ENCODE assay signal across 7 mouse cellular contexts in genomic region chr11:5444599-5445451, GRCm38 (mm10). TPM values are rescaled to one million over a fixed set of nuclear protein-coding genes. Genes with fewer than 3 reads are reported as not detected.
DNase-seq lines count a peak whose midpoint lies in the region; ATAC-seq lines count a peak whose summit lies in the region.

Znrf3 (minus strand) TSS chr11:5444847.

- no peaks in the 10 kb centered on the region for H3K36me3 ChIP-seq in limb, embryonic 10.5 days
- H3K36me3 ChIP-seq in midbrain, embryonic 13.5 days, result no peaks in the 10 kb centered on the region

- 0 out of 2 replicates have a peak, but pooled peaks cover 11% of the 10 kb centered on the region for H3K27me3 ChIP-seq in limb, embryonic 10.5 days (ENCODE audit: low read depth, poor library complexity, severe bottlenecking)
- H3K27me3 ChIP-seq in midbrain, embryonic 13.5 days, result no peaks in the 10 kb centered on the region

- H3K9ac ChIP-seq in midbrain, embryonic 13.5 days (replicated peaks), result peak within 1 kb of the TSS; percentile 81

- WGBS in limb, embryonic 10.5 days, result 7% methylated on average over 103 of the region's 106 CpGs
- WGBS in midbrain, embryonic 13.5 days, result under 1% methylated on average over 73 of the region's 106 CpGs

- peak within 1 kb of the TSS; percentile 95 for H3K27ac ChIP-seq in limb, embryonic 10.5 days
- peak within 1 kb of the TSS; percentile 44; the same call in 1 of the 2 replicates for H3K27ac ChIP-seq in midbrain, embryonic 13.5 days

- H3K9me3 ChIP-seq in limb, embryonic 10.5 days (replicated peaks), result no peaks in the 10 kb centered on the region
- H3K9me3 ChIP-seq in midbrain, embryonic 13.5 days, result no peaks in the 10 kb centered on the region

- peak within 1 kb of the TSS; percentile 97 for H3K4me3 ChIP-seq in limb, embryonic 10.5 days
- peak within 1 kb of the TSS; percentile 84 for H3K4me3 ChIP-seq in midbrain, embryonic 13.5 days (replicated peaks)

- peaks cover 35% of the 10 kb centered on the region for H3K4me1 ChIP-seq in limb, embryonic 10.5 days
- peaks cover 30% of the 10 kb centered on the region for H3K4me1 ChIP-seq in midbrain, embryonic 13.5 days (replicated peaks)

- peak; percentile 89 for DNase-seq in adrenal gland, adult 8-10 months
- DNase-seq in embryo, embryonic 9.5 days (ENCODE audit: extremely low spot score), result peak; percentile 99
- peak; percentile 86 for DNase-seq in kidney, adult 11 months
- DNase-seq in limb, embryonic 10.5 days (ENCODE audit: low spot score), result peak; percentile 98
- peak; percentile 88 for DNase-seq in spleen, adult 12 weeks (ENCODE audit: low spot score)

- peak within 1 kb of the TSS; percentile 95 for H3K4me2 ChIP-seq in midbrain, embryonic 13.5 days (replicated peaks)

- ATAC-seq in granulocyte monocyte progenitor cell, adult 5-6 weeks (replicated peaks; ENCODE audit: poor library complexity, severe bottlenecking), result peak; percentile 91
- ATAC-seq in midbrain, embryonic 13.5 days, result peak; percentile 90

RNA-seq across cellular contexts. Expression of gene Znrf3, which starts in this region (rescaled TPM):
- 10 to 100 TPM; 26.1 to 41.3 (median 36.4) TPM for total RNA-seq in adrenal gland, adult 8-10 months (2022)
- 6.4 and 8.6 TPM in 2 replicates for total RNA-seq in granulocyte monocyte progenitor cell, adult 5-6 weeks (2014; fragmentation: Nextera tagmentation)
- total RNA-seq in granulocyte monocyte progenitor cell, adult 5-6 weeks (2017), result 2.2 TPM in 2 replicates
- polyA plus RNA-seq in limb, embryonic 10.5 days (2016; fragmentation: Nextera tagmentation; extraction: Ambion mirVana), result 12.8 and 12.9 TPM in 2 replicates
- 8.0 and 9.6 TPM in 2 replicates for polyA plus RNA-seq in midbrain, embryonic 13.5 days (2015; fragmentation: Nextera tagmentation; extraction: Ambion mirVana)

Comparison
In these comparisons a context has a peak if more than half of its experiments do, and no peak if none do; other contexts are left out.
1. Peak in every context shown above with its lines: DNase-seq, ATAC-seq, H3K4me3 ChIP-seq and H3K27ac ChIP-seq.